Mouse (Mus musculus) embryonic stem cell, embryonic (primary cell): ENCODE measurements around the gene Thap4.

Experiments
- CTCF ChIA-PET, 4 experiments: fragments of 300-600 bp in 2 of 4; fragments of 350-600 bp in 2 of 4; sonication (Branson Sonifier 250); formaldehyde crosslinking; loops; one replicate each; lab custom pipeline; 2022; ENCODE audit warnings: inconsistent platforms in 2 of 4; lab: Charles Lee
- POLR2A ChIA-PET, 4 experiments: fragments of 300-600 bp in 2 of 4; fragments of 350-600 bp in 2 of 4; sonication (Branson Sonifier 250); formaldehyde crosslinking; loops; one replicate each; lab custom pipeline; 2022; ENCODE audit warnings: antibody characterized with exemption in 4 of 4, inconsistent platforms in 1 of 4; lab: Charles Lee

Gene Thap4

GRCm38 (mm10) chr1:93724623-93725022 is 30.0 kb downstream of the Thap4 start:
- CTCF ChIA-PET, result no interaction called here
- POLR2A ChIA-PET, result interaction anchor here in 2 of 4 experiments (0.8 to 1.5 kb wide), 4 partner anchors 11 to 77 kb away, joined by 3 to 5 read pairs (median 3); partner anchors contain the start of gene Dtymk (in 1 of the 2)

- POLR2A ChIA-PET, result interaction anchor here in 1 of 4 experiments (1.2 to 1.4 kb wide), 2 partner anchors 17 to 35 kb away, joined by 3 to 4 read pairs; no protein-coding TSS in a partner anchor
- CTCF ChIA-PET, result no interaction called here
Measured at GRCm38 (mm10) chr1:93721557-93721956, 33.1 kb downstream of the Thap4 start.

- POLR2A ChIA-PET, result interaction anchor here in 1 of 4 experiments (1.0 kb wide), 1 partner anchor 10 kb away, joined by 3 read pairs; no protein-coding TSS in a partner anchor
- CTCF ChIA-PET, result no interaction called here
Measured at GRCm38 (mm10) chr1:93716166-93716565, 38.5 kb downstream of the Thap4 start.

- ChIA-PET POLR2A (interaction anchor here in 1 of 4 experiments (1.2 to 1.4 kb wide), 3 partner anchors 9 to 16 kb away, joined by 3 to 4 read pairs (median 4); no protein-coding TSS in a partner anchor), CTCF (interaction anchor here in 1 of 4 experiments (1.5 kb wide), 1 partner anchor 19 kb away, joined by 5 read pairs; no protein-coding TSS in a partner anchor)
Measured at GRCm38 (mm10) chr1:93705389-93705788, 49.3 kb downstream of the Thap4 start.

- CTCF ChIA-PET, result interaction anchor here in 2 of 4 experiments (0.9 to 1.6 kb wide), 3 partner anchors 18 to 36 kb away, joined by 3 to 6 read pairs (median 5); no protein-coding TSS in a partner anchor
- POLR2A ChIA-PET, result interaction anchor here in 2 of 4 experiments (0.6 to 1.9 kb wide), 7 partner anchors 8 to 101 kb away, joined by 3 to 8 read pairs (median 3); no protein-coding TSS in a partner anchor
Measured at GRCm38 (mm10) chr1:93704341-93704740, 50.3 kb downstream of the Thap4 start.

- ChIA-PET CTCF (interaction anchor here in 2 of 4 experiments (0.9 to 1.6 kb wide), 5 partner anchors 17 to 36 kb away, joined by 3 to 6 read pairs (median 4); no protein-coding TSS in a partner anchor), POLR2A (interaction anchor here (0.6 to 1.9 kb wide), 9 partner anchors 8 to 85 kb away, joined by 3 to 8 read pairs (median 3); partner anchors contain the start of gene Stk25 (in 1 of the 4))
Measured at GRCm38 (mm10) chr1:93703472-93704048, 51.1 kb downstream of the Thap4 start.

- ChIA-PET CTCF (no interaction called here), POLR2A (interaction anchor here in 3 of 4 experiments (0.8 to 1.9 kb wide), 4 partner anchors 12 to 41 kb away, joined by 3 to 8 read pairs (median 4); no protein-coding TSS in a partner anchor)
Measured at GRCm38 (mm10) chr1:93702106-93702505, 52.6 kb downstream of the Thap4 start.

- POLR2A ChIA-PET, result no interaction called here
- CTCF ChIA-PET, result no interaction called here
Measured at GRCm38 (mm10) chr1:93699159-93699558, 55.5 kb downstream of the Thap4 start.

GRCm38 (mm10) chr1:93697317-93697716 is 57.3 kb downstream of the Thap4 start:
- ChIA-PET POLR2A (interaction anchor here in 2 of 4 experiments (0.6 to 2.7 kb wide), 5 partner anchors 9 to 236 kb away, joined by 3 to 10 read pairs (median 4); partner anchors contain the start of gene Bok (in 1 of the 2)), CTCF (no interaction called here)

- CTCF ChIA-PET, result no interaction called here
Measured at GRCm38 (mm10) chr1:93694966-93695365, 59.7 kb downstream of the Thap4 start.

GRCm38 (mm10) chr1:93693943-93694342 is 60.7 kb downstream of the Thap4 start:
- POLR2A ChIA-PET, result interaction anchor here in 1 of 4 experiments (1.1 to 1.9 kb wide), 2 partner anchors 9 to 224 kb away, joined by 3 to 10 read pairs; partner anchors contain the start of gene Bok
- CTCF ChIA-PET, result interaction anchor here in 1 of 4 experiments (1.9 kb wide), 1 partner anchor 26 kb away, joined by 7 read pairs; no protein-coding TSS in a partner anchor

More at GRCm38 (mm10) chr1:93694966-93695365, 59.7 kb downstream of the Thap4 start:
- POLR2A ChIA-PET, result interaction anchor here in 1 of 4 experiments (0.7 to 2.7 kb wide), 6 partner anchors 8 to 118 kb away, joined by 3 to 10 read pairs (median 4); partner anchors contain the start of gene Bok

- POLR2A ChIA-PET, result interaction anchor here in 1 of 4 experiments (1.1 to 1.9 kb wide), 2 partner anchors 9 to 224 kb away, joined by 3 to 10 read pairs; partner anchors contain the start of gene Bok
- CTCF ChIA-PET, result interaction anchor here in 1 of 4 experiments (1.9 kb wide), 1 partner anchor 25 kb away, joined by 7 read pairs; no protein-coding TSS in a partner anchor
Measured at GRCm38 (mm10) chr1:93693502-93693901, 61.2 kb downstream of the Thap4 start.

- CTCF ChIA-PET, result interaction anchor here in 1 of 4 experiments (1.9 kb wide), 1 partner anchor 25 kb away, joined by 7 read pairs; no protein-coding TSS in a partner anchor
- POLR2A ChIA-PET, result interaction anchor here in 1 of 4 experiments (0.9 to 1.9 kb wide), 3 partner anchors 8 to 223 kb away, joined by 3 to 10 read pairs (median 3); partner anchors contain the start of gene Bok
Measured at GRCm38 (mm10) chr1:93692773-93693172, 61.9 kb downstream of the Thap4 start.

GRCm38 (mm10) chr1:93691786-93692357 is 62.8 kb downstream of the Thap4 start:
- CTCF ChIA-PET, result no interaction called here
- POLR2A ChIA-PET, result interaction anchor here in 2 of 4 experiments (0.7 to 2.9 kb wide), 4 partner anchors 11 to 135 kb away, joined by 3 to 8 read pairs (median 3); no protein-coding TSS in a partner anchor

- ChIA-PET CTCF (no interaction called here), POLR2A (interaction anchor here in 2 of 4 experiments (0.7 to 2.9 kb wide), 3 partner anchors 12 to 136 kb away, joined by 3 to 8 read pairs (median 3); no protein-coding TSS in a partner anchor)
Measured at GRCm38 (mm10) chr1:93691106-93691505, 63.6 kb downstream of the Thap4 start.

GRCm38 (mm10) chr1:93689901-93690496 is 64.7 kb downstream of the Thap4 start:
- POLR2A ChIA-PET, result interaction anchor here in 1 of 4 experiments (0.6 to 2.9 kb wide), 5 partner anchors 13 to 300 kb away, joined by 3 to 8 read pairs (median 3); no protein-coding TSS in a partner anchor
- CTCF ChIA-PET, result interaction anchor here in 1 of 4 experiments (1.3 kb wide), 1 partner anchor 22 kb away, joined by 4 read pairs; no protein-coding TSS in a partner anchor

- ChIA-PET POLR2A (interaction anchor here in 2 of 4 experiments (0.9 to 2.2 kb wide), 5 partner anchors 9 to 177 kb away, joined by 3 to 8 read pairs (median 5); partner anchors contain the start of gene Farp2 (in 1 of the 2)), CTCF (no interaction called here)
Measured at GRCm38 (mm10) chr1:93688154-93688553, 66.5 kb downstream of the Thap4 start.
